Mouse (Mus musculus) kidney, embryonic 16.5 days (tissue): ENCODE measurements around the gene Clca3a1. TPM values are rescaled to one million over a fixed set of nuclear protein-coding genes. Genes with fewer than 3 reads are reported as not detected.

Experiments used
- ATAC-seq: fragments of 200-750 bp; cut with Nextera tagmentation; 2 replicates; pipeline ENCODE4 v1.8.0; 2017; ENCODE audit warnings: moderate TSS enrichment; ENCODE audit not compliant: low FRiP score, low TSS enrichment
- H3K27ac ChIP-seq: fragments of 300-500 bp; sonication (generic); 2 replicates; pipeline ENCODE4 v1.5.1; 2014; ENCODE audit warnings: low read length
- H3K27me3 ChIP-seq: fragments of 300-500 bp; sonication (generic); 2 replicates; pipeline ENCODE4 v1.6.1; 2014; ENCODE audit warnings: low read length, control low read depth, mixed read lengths; ENCODE audit not compliant: insufficient read depth
- H3K36me3 ChIP-seq: fragments of 300-500 bp; sonication (generic); 2 replicates; pipeline ENCODE4 v1.6.1; 2014; ENCODE audit warnings: low read length, control low read depth, mixed read lengths; ENCODE audit not compliant: insufficient read depth
- H3K4me1 ChIP-seq: fragments of 300-500 bp; sonication (generic); 2 replicates; pipeline ENCODE4 v1.6.1; 2014; ENCODE audit warnings: low read length, control low read depth, mixed read lengths; ENCODE audit not compliant: insufficient read depth
- H3K4me2 ChIP-seq: fragments of 300-500 bp; sonication (generic); replicated peaks from 2 replicates; pipeline ENCODE4 v1.6.1; 2014; ENCODE audit warnings: low read depth, low read length
- H3K4me3 ChIP-seq: fragments of 300-500 bp; sonication (generic); 2 replicates; pipeline ENCODE4 v1.5.1; 2014; ENCODE audit warnings: mild to moderate bottlenecking, low read length
- H3K9ac ChIP-seq: fragments of 300-500 bp; sonication (generic); replicated peaks from 2 replicates; pipeline ENCODE4 v1.6.1; 2014; ENCODE audit warnings: low read length
- H3K9me3 ChIP-seq: fragments of 300-500 bp; sonication (generic); 2 replicates; pipeline ENCODE4 v1.6.1; 2016; ENCODE audit warnings: low read length, control low read depth
- WGBS: fragments of 180-500 bp; shearing (Covaris S2); extraction: QIAGEN DNeasy Blood & Tissue Kit; methylation state at CpG from one replicate; pipeline ENCODE4 v1.1.7; 2014; 5-methylcytosine and 5-hydroxymethylcytosine counted together
- polyA plus RNA-seq: library from polyadenylated mRNA; unstranded; fragments of >200 nt; fragmentation: Nextera tagmentation; extraction: Ambion mirVana; gene quantifications from 2 replicates; pipeline ENCODE4 v1.2.1, GENCODE M21; 2015

The Clca3a1 gene
- polyA plus RNA-seq, 1 experiment from 2014 or later: 13.9 TPM

GRCm38 (mm10) chr3:144719901-144720747 is 40.7 kb downstream of the Clca3a1 start, which contains the start of gene Sh3glb1:
Gene Sh3glb1 (minus strand): TSS chr3:144720335.
- WGBS: under 1% methylated on average over 45 of the region's 98 CpGs
- Histone ChIP-seq H3K9me3 (no peaks in the 10 kb centered on the region), H3K27me3 (no peaks in the 10 kb centered on the region), H3K4me2 (peak within 1 kb of the TSS; percentile 74), H3K4me3 (peak within 1 kb of the TSS; percentile 74), H3K27ac (peak within 1 kb of the TSS; percentile 99), H3K36me3 (no peaks in the 10 kb centered on the region), H3K9ac (peak within 1 kb of the TSS; percentile 90), H3K4me1 (peaks cover 30% of the 10 kb centered on the region)
- ATAC-seq: peak; percentile 91

DNA sequence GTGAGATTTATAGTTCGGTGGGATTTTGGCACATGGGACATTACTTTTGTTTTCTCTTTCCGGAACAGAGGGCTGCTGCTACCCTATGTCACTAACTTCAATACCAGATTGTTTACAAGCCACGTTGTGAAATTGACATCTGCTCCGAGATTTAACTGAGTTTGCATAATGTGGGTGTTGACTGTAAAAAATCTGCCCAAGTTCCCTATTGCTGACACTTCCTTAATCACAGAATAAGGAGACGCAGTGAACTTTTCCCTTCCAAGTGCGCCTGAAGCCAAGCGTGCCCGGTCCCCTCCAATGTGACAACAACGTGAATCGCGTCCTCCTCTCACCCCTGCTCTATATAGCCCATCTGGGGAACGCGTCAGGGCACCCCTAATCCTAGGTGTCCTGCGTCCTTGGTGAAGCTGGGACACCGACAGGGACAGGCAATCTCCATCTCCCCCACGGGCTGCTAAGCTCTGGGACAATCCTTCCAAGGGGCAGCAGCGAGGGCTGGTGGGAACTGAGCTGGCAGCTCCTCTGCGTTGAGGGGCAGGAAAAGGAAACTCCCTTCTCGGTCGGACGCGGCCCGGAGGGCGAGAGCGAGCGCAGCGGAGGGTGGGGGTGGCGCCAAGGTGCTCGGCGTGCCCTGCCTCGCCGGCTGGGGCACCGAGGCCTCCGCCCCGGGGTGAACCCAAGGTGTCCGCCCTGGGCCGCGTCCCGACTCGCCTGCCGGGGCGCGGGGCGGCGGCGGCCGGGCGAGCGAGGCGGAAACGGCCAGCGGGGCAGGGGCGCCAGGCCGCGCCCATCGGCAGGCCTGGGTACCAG is 41.5 kb downstream of the Clca3a1 start:
- peak overlapping the region; percentile 90 for H3K9ac ChIP-seq
- peak overlapping the region; percentile 99 for H3K27ac ChIP-seq
- H3K9me3 ChIP-seq: no peaks in the 10 kb centered on the region
- H3K36me3 ChIP-seq: no peaks in the 10 kb centered on the region
- peaks cover 36% of the 10 kb centered on the region for H3K4me1 ChIP-seq
- H3K4me3 ChIP-seq: peak overlapping the region; percentile 74
- ATAC-seq: no peak; the same call in 1 of the 2 replicates
- under 1% methylated on average over 55 of the region's 56 CpGs for WGBS
- H3K4me2 ChIP-seq: peak overlapping the region; percentile 74
- H3K27me3 ChIP-seq: no peaks in the 10 kb centered on the region

DNA sequence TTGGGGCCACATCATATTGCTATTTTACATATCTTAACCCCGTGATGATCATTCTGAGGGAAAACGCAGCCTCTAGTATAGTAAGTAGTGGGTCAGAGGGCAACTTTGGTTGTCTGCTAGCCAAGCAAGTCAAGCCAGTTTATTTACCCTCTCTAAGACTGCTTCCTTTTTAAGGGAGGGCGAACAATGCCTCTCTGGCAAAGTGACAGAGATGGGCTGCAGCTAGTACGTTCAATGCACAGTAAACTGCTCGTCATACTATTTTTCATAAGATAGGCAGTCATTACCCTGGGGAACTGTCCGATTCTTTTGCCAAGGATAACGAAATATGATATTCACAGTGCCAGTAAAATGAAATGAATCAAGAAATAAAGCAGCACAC is 42.1 kb downstream of the Clca3a1 start:
- no peaks in the 10 kb centered on the region for H3K27me3 ChIP-seq
- WGBS: 12% methylated on average over 7 of the region's 7 CpGs
- peak overlapping the region; percentile 99; the same call in 1 of the 2 replicates for H3K27ac ChIP-seq
- no peaks in the 10 kb centered on the region for H3K36me3 ChIP-seq
- peaks cover 36% of the 10 kb centered on the region for H3K4me1 ChIP-seq
- peak overlapping the region; percentile 74 for H3K4me3 ChIP-seq
- ATAC-seq: no peak
- peak overlapping the region; percentile 90 for H3K9ac ChIP-seq
- no peaks in the 10 kb centered on the region for H3K9me3 ChIP-seq
- peak overlapping the region; percentile 74 for H3K4me2 ChIP-seq

DNA sequence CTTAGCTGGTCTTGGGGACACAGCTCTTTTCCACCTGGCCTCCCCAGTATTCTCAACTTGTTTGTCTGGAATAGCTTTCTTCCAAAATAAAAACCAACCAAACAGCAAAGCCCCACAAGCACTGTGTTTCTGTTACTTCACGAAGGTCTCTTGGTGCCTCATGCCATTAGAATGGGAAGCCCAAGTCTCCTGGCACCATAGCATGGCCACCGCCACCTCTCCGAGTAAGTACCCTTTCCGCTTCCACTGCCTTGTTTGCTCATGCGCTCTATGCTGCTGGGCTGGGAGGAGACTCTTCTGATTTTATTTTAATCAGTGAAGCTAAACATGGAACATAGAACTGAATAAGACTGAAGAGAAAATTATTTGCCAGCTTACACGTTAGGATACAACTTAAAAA is 42.9 kb downstream of the Clca3a1 start:
- H3K9ac ChIP-seq: no peak overlapping the region
- no peaks in the 10 kb centered on the region for H3K27me3 ChIP-seq
- peak overlapping the region; percentile 27 for H3K4me2 ChIP-seq
- ATAC-seq: no peak
- no peak overlapping the region for H3K27ac ChIP-seq
- peaks cover 36% of the 10 kb centered on the region for H3K4me1 ChIP-seq
- H3K9me3 ChIP-seq: no peaks in the 10 kb centered on the region
- H3K4me3 ChIP-seq: 0 out of 2 replicates have a peak overlapping the region, but pooled peaks have one; percentile 5
- WGBS: 85% methylated on average over 6 of the region's 6 CpGs
- no peaks in the 10 kb centered on the region for H3K36me3 ChIP-seq

DNA sequence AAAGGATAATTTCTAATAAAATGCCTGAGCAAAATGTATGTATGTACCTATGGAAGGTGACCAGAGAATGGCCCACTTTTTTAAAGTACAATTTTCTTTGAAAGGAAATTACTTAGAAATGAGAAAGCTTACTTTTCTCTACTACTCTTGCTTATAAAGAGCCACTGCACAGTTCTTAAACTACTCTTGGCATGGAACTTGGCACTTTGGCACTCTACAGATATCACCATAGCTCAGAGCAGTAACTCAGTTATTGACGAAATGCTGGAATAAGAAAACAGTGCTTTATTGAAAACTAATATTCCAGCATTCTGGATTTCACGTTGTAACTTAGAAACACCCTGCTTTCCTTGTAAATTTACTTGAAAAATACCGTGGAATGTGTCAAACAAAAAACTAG is 43.7 kb downstream of the Clca3a1 start:
- no peak overlapping the region for H3K9ac ChIP-seq
- no peak overlapping the region for H3K4me3 ChIP-seq
- H3K4me2 ChIP-seq: no peak overlapping the region
- WGBS: 84% methylated on average over 3 of the region's 3 CpGs
- ATAC-seq: no peak
- H3K27me3 ChIP-seq: no peaks in the 10 kb centered on the region
- no peak overlapping the region for H3K27ac ChIP-seq
- peaks cover 3% of the 10 kb centered on the region; the same call in 1 of the 2 replicates for H3K36me3 ChIP-seq
- no peaks in the 10 kb centered on the region for H3K9me3 ChIP-seq
- H3K4me1 ChIP-seq: peaks cover 36% of the 10 kb centered on the region

GRCm38 (mm10) chr3:144715901-144716300 is 44.9 kb downstream of the Clca3a1 start:
- Histone ChIP-seq H3K4me1 (peaks cover 33% of the 10 kb centered on the region), H3K27me3 (no peaks in the 10 kb centered on the region), H3K9me3 (no peaks in the 10 kb centered on the region), H3K27ac (no peak overlapping the region), H3K36me3 (peaks cover 12% of the 10 kb centered on the region), H3K4me2 (no peak overlapping the region), H3K9ac (no peak overlapping the region), H3K4me3 (no peak overlapping the region)
- WGBS: 40% methylated on average over 9 of the region's 9 CpGs
- no peak for ATAC-seq

DNA sequence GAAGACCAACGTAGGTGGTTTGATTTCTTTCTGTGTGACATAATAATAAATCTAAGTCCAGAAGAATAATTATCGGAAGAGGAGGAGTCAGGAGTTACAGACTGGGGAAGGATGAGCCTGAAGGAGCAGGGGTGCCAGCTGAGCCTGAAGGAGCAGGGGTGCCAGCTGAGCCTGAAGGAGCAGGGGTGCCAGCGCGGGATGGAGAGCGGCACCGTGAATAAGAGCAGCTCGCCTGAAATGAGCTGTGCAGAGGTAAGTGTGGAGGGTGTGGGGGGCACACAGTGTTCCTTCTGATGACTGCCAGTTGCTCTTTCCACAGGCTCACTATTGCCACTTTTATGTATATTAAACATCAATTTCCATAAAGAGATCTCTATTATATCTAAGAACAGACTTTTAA is 45.7 kb downstream of the Clca3a1 start:
- H3K27me3 ChIP-seq: no peaks in the 10 kb centered on the region
- no peak for ATAC-seq
- no peak overlapping the region for H3K9ac ChIP-seq
- H3K9me3 ChIP-seq: no peaks in the 10 kb centered on the region
- 72% methylated on average over 7 of the region's 7 CpGs for WGBS
- H3K4me2 ChIP-seq: no peak overlapping the region
- no peak overlapping the region for H3K27ac ChIP-seq
- H3K36me3 ChIP-seq: peaks cover 13% of the 10 kb centered on the region
- no peak overlapping the region for H3K4me3 ChIP-seq
- H3K4me1 ChIP-seq: peaks cover 30% of the 10 kb centered on the region

GRCm38 (mm10) chr3:144714606-144715005 is 46.2 kb downstream of the Clca3a1 start:
- Histone ChIP-seq H3K27ac (no peak overlapping the region), H3K4me3 (no peak overlapping the region), H3K36me3 (peaks cover 13% of the 10 kb centered on the region), H3K4me2 (no peak overlapping the region), H3K4me1 (peaks cover 30% of the 10 kb centered on the region), H3K9ac (no peak overlapping the region), H3K27me3 (no peaks in the 10 kb centered on the region), H3K9me3 (no peaks in the 10 kb centered on the region)
- WGBS: 80% methylated on average over 8 of the region's 8 CpGs
- ATAC-seq: no peak

GRCm38 (mm10) chr3:144714126-144714525 is 46.7 kb downstream of the Clca3a1 start:
- Histone ChIP-seq H3K27me3 (no peaks in the 10 kb centered on the region), H3K36me3 (peaks cover 13% of the 10 kb centered on the region), H3K9me3 (no peaks in the 10 kb centered on the region), H3K4me1 (peaks cover 30% of the 10 kb centered on the region), H3K27ac (no peak overlapping the region; the same call in 1 of the 2 replicates), H3K4me2 (no peak overlapping the region), H3K9ac (no peak overlapping the region), H3K4me3 (no peak overlapping the region)
- WGBS: 54% methylated on average over 7 of the region's 7 CpGs
- ATAC-seq: no peak
